Mouse (Mus musculus) midbrain, embryonic 12.5 days (tissue): ENCODE measurements around the gene Derl2. TPM values are rescaled to one million over a fixed set of nuclear protein-coding genes. Genes with fewer than 3 reads are reported as not detected.

Source experiments
- ATAC-seq: fragments of 200-750 bp; cut with Nextera tagmentation; 2 replicates; pipeline ENCODE4 v1.8.0; 2017; ENCODE audit warnings: low read depth, moderate TSS enrichment, moderate library complexity; ENCODE audit not compliant: low FRiP score
- H3K27ac ChIP-seq: fragments of 300-500 bp; sonication (generic); replicated peaks from 2 replicates; pipeline ENCODE4 v1.5.1; 2016; ENCODE audit warnings: mild to moderate bottlenecking
- H3K27me3 ChIP-seq: fragments of 300-500 bp; sonication (generic); 2 replicates; pipeline ENCODE4 v1.6.1; 2016; ENCODE audit warnings: mild to moderate bottlenecking
- H3K36me3 ChIP-seq: fragments of 300-500 bp; sonication (generic); 2 replicates; pipeline ENCODE4 v1.6.1; 2016
- H3K4me1 ChIP-seq: fragments of 300-500 bp; sonication (generic); 2 replicates; pipeline ENCODE4 v1.6.1; 2016
- H3K4me2 ChIP-seq: fragments of 300-500 bp; sonication (generic); replicated peaks from 2 replicates; pipeline ENCODE4 v1.6.1; 2016; ENCODE audit warnings: mild to moderate bottlenecking, moderate library complexity
- H3K4me3 ChIP-seq: fragments of 300-500 bp; sonication (generic); 2 replicates; pipeline ENCODE4 v1.5.1; 2016; ENCODE audit warnings: mild to moderate bottlenecking
- H3K9ac ChIP-seq: fragments of 300-500 bp; sonication (generic); replicated peaks from 2 replicates; pipeline ENCODE4 v1.6.1; 2016; ENCODE audit warnings: mild to moderate bottlenecking, moderate library complexity
- H3K9me3 ChIP-seq: fragments of 300-500 bp; sonication (generic); 2 replicates; pipeline ENCODE4 v1.6.1; 2016; ENCODE audit warnings: mild to moderate bottlenecking
- WGBS: fragments of 180-500 bp; shearing (Covaris S2); methylation state at CpG from one replicate; pipeline ENCODE4 v1.1.7; 2016; 5-methylcytosine and 5-hydroxymethylcytosine counted together
- polyA plus RNA-seq: library from polyadenylated mRNA; unstranded; fragments of >200 nt; fragmentation: Nextera tagmentation; extraction: Ambion mirVana; gene quantifications from 2 replicates; pipeline ENCODE4 v1.2.1, GENCODE M21; 2016

The Derl2 gene
- polyA plus RNA-seq, 1 experiment from 2014 or later = 47.1 TPM

DNA sequence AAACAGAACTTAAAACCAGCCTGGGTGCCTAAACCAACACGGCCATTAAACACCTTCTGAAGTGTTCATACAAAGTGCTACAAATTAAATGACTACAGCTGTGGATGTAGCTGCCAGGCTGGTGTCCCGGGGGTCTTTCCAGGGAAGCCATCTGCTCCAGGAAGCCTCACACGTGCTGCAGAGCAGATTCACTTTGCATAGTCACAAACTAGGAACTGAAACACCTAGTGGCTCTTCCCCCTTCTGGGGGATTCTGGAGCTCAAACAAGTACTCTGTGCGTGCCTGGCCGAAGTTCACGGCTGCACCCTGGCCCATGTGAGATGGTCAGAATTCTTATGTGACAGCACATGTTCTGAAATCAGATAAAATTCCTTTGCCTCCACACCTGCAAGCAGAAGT is 39.4 kb downstream of the Derl2 start:
- WGBS = 92% methylated on average over 6 of the region's 6 CpGs
- H3K27ac ChIP-seq = no peak overlapping the region
- H3K36me3 ChIP-seq = peaks cover 67% of the 10 kb centered on the region
- no peak overlapping the region for H3K4me3 ChIP-seq
- no peak overlapping the region for H3K4me2 ChIP-seq
- no peaks in the 10 kb centered on the region for H3K9me3 ChIP-seq
- no peaks in the 10 kb centered on the region for H3K27me3 ChIP-seq
- H3K9ac ChIP-seq = no peak overlapping the region
- no peak for ATAC-seq
- H3K4me1 ChIP-seq = peaks cover 8% of the 10 kb centered on the region

DNA sequence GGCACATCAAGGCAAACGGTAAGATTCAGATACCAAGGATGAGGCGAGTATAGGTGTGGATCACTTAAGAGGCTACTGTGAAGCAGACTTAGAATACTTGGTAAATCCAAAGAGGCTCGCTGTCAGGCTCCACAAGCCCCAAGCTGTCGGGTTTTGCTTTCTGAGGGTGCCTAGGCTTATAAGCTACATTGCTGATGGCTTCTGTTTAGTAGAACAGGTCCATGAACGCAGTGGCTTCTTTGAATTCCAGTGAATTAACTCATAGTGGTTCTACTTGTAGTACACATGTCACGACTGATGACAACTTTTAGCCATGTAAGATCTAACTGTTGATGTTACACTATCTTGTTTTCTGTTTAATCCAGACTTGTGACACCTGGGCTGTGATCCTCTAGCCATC is 42.3 kb downstream of the Derl2 start:
- Histone ChIP-seq H3K27ac (no peak overlapping the region), H3K27me3 (no peaks in the 10 kb centered on the region), H3K9me3 (no peaks in the 10 kb centered on the region), H3K9ac (no peak overlapping the region), H3K4me1 (peaks cover 8% of the 10 kb centered on the region), H3K4me3 (no peak overlapping the region), H3K36me3 (peaks cover 77% of the 10 kb centered on the region), H3K4me2 (no peak overlapping the region)
- no peak for ATAC-seq
- WGBS = 90% methylated on average over 6 of the region's 6 CpGs

DNA sequence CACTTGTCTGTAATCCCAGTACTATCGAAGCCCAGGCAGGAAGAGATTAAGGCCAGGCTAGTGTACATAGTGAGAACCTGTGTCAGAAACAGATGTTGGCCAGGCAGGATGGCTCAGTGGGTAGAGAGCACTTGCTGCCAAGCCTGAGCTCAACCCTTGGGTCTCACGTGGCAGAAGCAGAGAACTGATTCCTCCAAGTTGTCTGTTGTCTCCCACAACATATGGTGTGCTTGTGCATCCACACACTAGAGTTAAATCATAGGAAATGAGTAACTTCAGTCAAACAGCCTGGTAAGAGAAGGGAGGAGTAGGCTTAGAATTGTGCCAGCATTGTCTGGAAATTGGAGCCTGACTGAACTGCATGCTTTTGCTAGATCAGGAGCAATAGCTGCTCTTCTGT is 44.4 kb downstream of the Derl2 start:
- no peak for ATAC-seq
- Histone ChIP-seq H3K27ac (no peak overlapping the region), H3K36me3 (peaks cover 70% of the 10 kb centered on the region), H3K4me1 (peaks cover 5% of the 10 kb centered on the region), H3K9ac (no peak overlapping the region), H3K27me3 (no peaks in the 10 kb centered on the region), H3K4me3 (no peak overlapping the region), H3K9me3 (no peaks in the 10 kb centered on the region), H3K4me2 (no peak overlapping the region)
- WGBS = 78% methylated on average over 2 of the region's 2 CpGs

DNA sequence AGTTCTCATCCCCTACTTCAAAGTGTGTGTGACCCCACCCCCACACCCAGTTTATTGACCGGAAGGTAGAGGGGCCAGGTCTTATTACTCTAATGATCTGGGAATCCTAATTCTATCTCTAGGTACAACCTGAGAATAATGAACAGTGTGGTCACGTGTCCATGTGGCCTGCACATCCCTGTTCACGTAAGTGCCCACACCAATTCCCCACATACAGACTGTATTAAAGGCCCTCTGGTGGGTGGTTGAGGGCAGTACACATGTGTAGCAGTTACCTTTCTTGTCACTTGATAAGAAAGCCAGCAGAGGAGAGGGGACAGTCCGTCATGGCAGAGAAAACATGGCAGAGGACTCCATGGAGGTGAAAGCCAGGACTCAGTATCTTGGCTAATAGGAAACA is 45.7 kb downstream of the Derl2 start:
- H3K36me3 ChIP-seq = peaks cover 57% of the 10 kb centered on the region
- no peak overlapping the region for H3K4me2 ChIP-seq
- H3K9ac ChIP-seq = no peak overlapping the region
- H3K27ac ChIP-seq = no peak overlapping the region
- no peak for ATAC-seq
- H3K4me3 ChIP-seq = no peak overlapping the region
- 80% methylated on average over 4 of the region's 4 CpGs for WGBS
- H3K4me1 ChIP-seq = peaks cover 7% of the 10 kb centered on the region
- no peaks in the 10 kb centered on the region for H3K9me3 ChIP-seq
- H3K27me3 ChIP-seq = no peaks in the 10 kb centered on the region

DNA sequence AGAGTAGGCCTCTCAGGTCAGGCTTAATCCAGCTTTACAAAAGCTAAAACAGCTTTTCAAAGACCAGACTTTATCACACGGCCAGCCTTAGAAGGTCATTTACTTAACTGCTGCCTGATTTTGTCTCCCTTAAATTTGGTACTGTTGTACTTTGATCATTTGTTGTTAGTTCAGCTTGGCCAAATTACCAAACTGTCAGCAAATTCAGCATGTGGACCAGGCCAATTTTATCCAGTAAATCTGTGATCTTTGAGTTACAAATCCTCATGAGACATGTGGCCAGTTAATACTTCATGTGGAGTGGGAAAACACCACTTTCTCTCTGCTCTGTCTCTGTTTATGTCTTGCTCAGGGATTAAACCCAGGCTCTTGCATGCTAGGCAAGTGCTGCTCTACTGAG is 47.1 kb downstream of the Derl2 start:
- ATAC-seq = no peak
- H3K36me3 ChIP-seq = peaks cover 44% of the 10 kb centered on the region
- H3K4me3 ChIP-seq = no peak overlapping the region
- H3K4me1 ChIP-seq = peaks cover 15% of the 10 kb centered on the region
- no peaks in the 10 kb centered on the region for H3K9me3 ChIP-seq
- no peaks in the 10 kb centered on the region for H3K27me3 ChIP-seq
- H3K4me2 ChIP-seq = no peak overlapping the region
- no peak overlapping the region for H3K9ac ChIP-seq
- WGBS = 60% methylated on average over 1 of the region's 1 CpGs
- no peak overlapping the region for H3K27ac ChIP-seq

DNA sequence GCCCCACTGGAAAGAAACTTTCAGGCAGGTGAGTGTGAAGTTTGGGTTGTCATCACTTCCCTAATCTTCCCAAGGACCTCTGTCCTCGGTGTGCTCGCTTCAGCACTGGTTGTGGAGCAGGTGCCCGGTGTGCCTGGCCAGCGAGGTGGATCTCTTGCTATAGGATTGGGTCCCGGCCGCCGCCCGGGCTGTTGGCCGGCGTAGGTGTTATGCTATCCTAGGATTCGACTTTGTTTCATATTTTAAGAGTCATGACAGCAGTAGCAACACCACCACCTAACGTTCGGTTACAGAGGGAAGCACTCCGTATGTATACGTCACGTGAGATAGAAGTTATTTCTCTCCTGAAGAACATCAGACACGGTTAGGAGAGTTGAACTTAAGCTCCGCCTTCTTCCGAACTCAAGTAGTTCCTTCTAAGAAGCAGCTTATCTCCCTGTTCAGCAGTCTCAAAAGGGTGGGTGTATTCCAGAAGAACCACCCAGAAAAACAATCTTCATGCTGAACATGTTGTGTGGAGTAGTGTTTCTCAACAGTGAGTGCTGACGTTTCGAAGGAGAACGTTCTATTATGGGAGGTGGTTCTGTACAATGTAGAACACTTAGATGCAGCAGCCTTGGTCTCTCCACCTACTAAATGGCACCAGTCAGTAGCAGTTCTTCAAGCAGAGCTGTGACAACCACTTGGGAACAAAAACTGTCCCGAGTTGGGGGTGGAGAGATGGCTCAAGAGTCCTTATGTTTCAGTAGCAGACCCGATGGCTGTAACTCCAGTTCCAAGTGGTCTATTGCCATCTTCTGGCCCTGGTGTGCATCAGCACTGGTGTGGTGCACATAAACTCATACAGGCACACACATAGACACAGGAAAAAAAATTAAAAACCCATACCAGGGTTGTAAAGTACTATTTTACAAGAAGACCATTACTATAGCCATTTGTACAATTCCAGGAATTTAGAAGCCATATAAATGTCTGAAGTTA is 48.8 kb downstream of the Derl2 start:
- 17% methylated on average over 24 of the region's 24 CpGs for WGBS
- H3K4me2 ChIP-seq = peak overlapping the region; percentile 80

DNA sequence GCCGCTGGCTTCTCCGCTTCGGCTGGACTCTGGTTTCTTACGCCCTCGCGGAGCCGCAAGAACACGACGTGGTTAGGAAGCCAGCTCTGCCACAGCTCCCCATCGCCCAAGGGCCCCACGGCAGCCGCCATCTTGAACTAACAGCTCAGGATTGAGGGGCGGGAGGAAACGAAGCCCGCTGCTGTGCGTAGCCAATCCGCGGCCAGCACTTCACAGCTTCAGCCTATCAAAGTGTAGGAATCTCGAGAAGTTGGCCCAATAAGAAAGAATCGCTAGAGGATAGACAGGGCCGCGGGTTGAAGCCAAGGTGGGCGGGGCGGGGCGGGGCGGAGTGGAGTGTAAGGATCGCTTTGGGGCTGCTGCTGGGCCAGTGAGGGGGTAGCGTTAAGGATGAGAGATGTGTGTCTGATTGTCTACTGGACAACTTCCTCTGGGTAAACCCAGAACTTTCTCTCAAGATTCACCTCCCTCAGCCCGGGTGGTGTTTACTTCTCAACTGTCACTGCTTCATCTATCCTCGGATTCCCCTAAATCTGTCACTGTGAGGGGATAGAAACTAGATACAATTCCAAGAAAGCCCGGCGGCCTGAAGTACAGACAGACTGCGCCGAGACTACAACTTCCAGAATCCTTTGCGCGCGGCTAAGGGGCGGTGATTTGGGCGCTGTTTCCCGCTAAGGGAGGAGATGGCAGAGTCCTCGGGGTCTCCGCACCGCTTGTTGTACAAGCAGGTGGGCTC is 49.7 kb downstream of the Derl2 start, which contains the start of the genes Nup88 and Rpain:
TSS of gene Nup88 (minus strand) at position 153 of the 739 bp plus-strand sequence.
TSS of gene Rpain (plus strand) at position 393 of the 739 bp plus-strand sequence.
- H3K4me1 ChIP-seq = peaks cover 15% of the 10 kb centered on the region
- H3K9ac ChIP-seq = peak within 1 kb of the TSS; percentile 87
- H3K27ac ChIP-seq = peak within 1 kb of the TSS; percentile 85
- peak within 1 kb of the TSS; percentile 80 for H3K4me2 ChIP-seq
- peaks cover 35% of the 10 kb centered on the region for H3K36me3 ChIP-seq
- WGBS = under 1% methylated on average over 43 of the region's 43 CpGs
- H3K4me3 ChIP-seq = peak within 1 kb of the TSS; percentile 74
- peak; percentile 97 for ATAC-seq
- H3K27me3 ChIP-seq = no peaks in the 10 kb centered on the region
- no peaks in the 10 kb centered on the region for H3K9me3 ChIP-seq

More for the DNA sequence above, 48.8 kb downstream of the Derl2 start:
- Histone ChIP-seq H3K27ac (peak overlapping the region; percentile 85), H3K9me3 (no peaks in the 10 kb centered on the region), H3K4me3 (peak overlapping the region; percentile 74), H3K9ac (peak overlapping the region; percentile 67), H3K4me1 (peaks cover 15% of the 10 kb centered on the region), H3K36me3 (peaks cover 35% of the 10 kb centered on the region), H3K27me3 (no peaks in the 10 kb centered on the region)
- peak; percentile 39 for ATAC-seq

DNA sequence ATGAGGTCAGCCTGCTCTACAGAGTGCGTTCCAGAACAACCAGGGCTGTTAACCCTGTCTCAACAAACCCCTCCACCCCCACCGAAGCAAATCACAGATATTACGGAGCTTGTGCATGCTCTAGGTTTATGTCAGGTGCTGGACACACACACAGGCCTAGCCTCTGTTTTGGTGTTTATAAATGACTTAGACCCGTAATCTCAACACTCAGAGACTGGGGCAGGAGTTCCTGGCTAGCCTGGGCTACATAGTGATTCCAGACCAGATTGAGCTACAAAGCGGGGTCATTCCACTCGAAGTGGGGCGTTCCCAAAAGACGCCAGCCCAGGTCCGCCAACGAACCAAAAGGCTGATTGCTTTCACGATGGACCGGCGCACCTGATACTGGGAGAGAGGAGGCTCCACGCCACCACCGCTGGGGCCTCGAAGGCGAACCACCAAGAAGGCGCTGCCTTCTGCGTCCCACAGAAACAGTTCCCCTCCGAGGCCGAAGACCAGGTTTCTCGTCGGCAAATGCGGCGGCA is 50.3 kb downstream of the Derl2 start:
- under 1% methylated on average over 25 of the region's 25 CpGs for WGBS
- Histone ChIP-seq H3K36me3 (peaks cover 35% of the 10 kb centered on the region), H3K4me2 (peak overlapping the region; percentile 80), H3K4me1 (peaks cover 15% of the 10 kb centered on the region), H3K9me3 (no peaks in the 10 kb centered on the region), H3K9ac (peak overlapping the region; percentile 87), H3K27ac (peak overlapping the region; percentile 85), H3K4me3 (peak overlapping the region; percentile 74), H3K27me3 (no peaks in the 10 kb centered on the region)
- peak; percentile 13 for ATAC-seq

DNA sequence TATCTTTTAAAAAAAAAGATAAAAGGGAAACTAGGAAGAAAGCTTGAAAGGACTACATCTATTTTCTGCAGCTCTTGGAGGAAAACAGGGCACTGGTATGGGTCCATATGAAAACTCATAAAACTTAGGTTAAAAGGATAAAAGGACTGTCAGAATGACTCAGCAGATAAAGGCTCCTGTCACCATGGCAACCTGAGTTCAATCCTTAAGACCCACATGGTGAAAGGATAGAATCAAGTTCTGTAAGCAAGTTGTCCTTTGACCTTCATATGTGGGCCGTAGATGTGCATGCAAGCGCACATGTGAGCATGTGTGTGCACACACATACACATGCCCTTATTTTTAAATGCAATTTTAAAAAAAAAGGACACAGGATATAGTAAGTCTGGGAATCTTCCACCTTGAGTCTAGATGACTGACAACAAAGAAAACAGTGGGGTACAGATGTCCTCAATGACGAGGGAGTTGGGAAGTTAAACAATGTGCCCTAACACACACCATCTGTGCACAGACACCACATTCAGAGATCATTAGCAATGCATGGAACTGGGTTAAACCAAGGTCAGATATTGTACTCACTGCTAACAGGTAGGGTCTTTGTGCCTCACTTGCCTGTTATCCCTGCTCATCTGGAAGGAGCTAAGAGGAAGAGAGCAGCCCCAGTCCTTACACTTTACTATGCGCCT is 55.3 kb downstream of the Derl2 start:
- no peak overlapping the region for H3K27ac ChIP-seq
- no peaks in the 10 kb centered on the region for H3K27me3 ChIP-seq
- no peak overlapping the region for H3K4me2 ChIP-seq
- peaks cover 10% of the 10 kb centered on the region for H3K4me1 ChIP-seq
- H3K9me3 ChIP-seq = no peaks in the 10 kb centered on the region
- no peak overlapping the region for H3K4me3 ChIP-seq
- ATAC-seq = no peak
- H3K36me3 ChIP-seq = peaks cover 68% of the 10 kb centered on the region
- H3K9ac ChIP-seq = no peak overlapping the region
- 79% methylated on average over 4 of the region's 4 CpGs for WGBS

DNA sequence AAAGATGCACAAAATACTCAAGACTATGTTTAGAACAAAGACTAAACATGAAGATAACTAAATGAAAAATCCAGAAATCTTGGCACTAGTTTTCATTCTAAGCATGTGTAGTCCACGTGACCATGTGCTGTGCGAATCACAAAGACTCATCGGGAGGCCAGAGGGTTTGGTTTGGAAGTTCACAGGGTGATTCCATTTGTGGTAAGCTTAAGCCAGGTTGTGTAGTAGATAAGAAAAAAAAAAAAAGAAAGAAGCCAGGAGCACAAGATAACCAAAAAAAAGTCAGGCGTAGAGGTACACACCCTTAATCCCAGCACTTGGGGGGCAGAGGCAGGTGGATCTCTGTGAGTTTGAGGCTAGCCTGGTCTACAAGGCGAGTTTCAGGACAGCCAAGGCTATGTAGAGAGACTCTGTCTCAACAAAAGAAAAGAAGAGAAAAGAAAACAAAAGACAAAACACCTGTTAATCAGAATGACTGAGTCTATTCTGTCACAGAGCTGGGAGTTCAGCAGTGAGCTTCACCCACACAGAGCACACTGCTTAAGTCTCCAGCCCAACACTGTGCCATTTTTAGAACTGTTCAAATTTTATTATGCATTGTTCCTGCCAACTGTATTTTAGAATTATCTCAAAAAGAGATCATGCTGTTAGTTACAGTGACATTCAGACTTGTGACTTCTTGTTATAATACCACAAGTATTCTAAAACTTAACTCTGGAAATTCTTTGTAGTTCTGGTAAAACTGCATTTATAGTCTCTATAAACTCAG is 58.7 kb downstream of the Derl2 start:
- Histone ChIP-seq H3K4me2 (no peak overlapping the region), H3K27ac (no peak overlapping the region), H3K36me3 (peaks cover 91% of the 10 kb centered on the region), H3K9ac (no peak overlapping the region), H3K9me3 (no peaks in the 10 kb centered on the region), H3K27me3 (no peaks in the 10 kb centered on the region), H3K4me1 (no peaks in the 10 kb centered on the region), H3K4me3 (no peak overlapping the region)
- WGBS = 90% methylated on average over 5 of the region's 5 CpGs
- no peak for ATAC-seq
